ENCODE assay signal across 18 mouse cellular contexts in genomic region chr6:31693047-31693446, GRCm38 (mm10).
DNase-seq lines count a peak whose midpoint lies in the region; ATAC-seq and TF ChIP-seq lines count a peak whose summit lies in the region.
"Had no signal": no experiment of that assay in that cellular context is flagged by ENCODE, and none has a peak within 500 bp of the region (broad histone marks: within the 10 kb centered on the region; RNA-seq: fewer than 3 reads in every experiment).

No protein-coding gene starts in this region.

- no peaks in the 10 kb centered on the region for H3K36me3 ChIP-seq in heart, adult 2 months (ENCODE audit: control insufficient read depth, insufficient read depth, low read length)
- no peaks in the 10 kb centered on the region for H3K36me3 ChIP-seq in heart, embryonic 12.5 days
- H3K36me3 ChIP-seq in liver, postnatal 0 days (replicated peaks; ENCODE audit: insufficient read depth, low read length) = no peaks in the 10 kb centered on the region
- no peaks in the 10 kb centered on the region for H3K36me3 ChIP-seq in liver, embryonic 12.5 days
- H3K36me3 ChIP-seq in MEL (ENCODE audit: control insufficient read depth in 1 of 2, insufficient read depth in 2 of 2, low read length in 2 of 2) = no peaks in the 10 kb centered on the region
- H3K36me3 ChIP-seq: embryonic facial prominence, embryonic 13.5 days; heart, embryonic 15.5 days; hindbrain, embryonic 15.5 days; limb, embryonic 13.5 days; stomach, embryonic 15.5 days had no signal

- H3K27ac ChIP-seq in heart, adult 2 months = no peak overlapping the region
- H3K27ac ChIP-seq in heart, embryonic 12.5 days (ENCODE audit: poor library complexity, severe bottlenecking) = no peak overlapping the region
- no peak overlapping the region for H3K27ac ChIP-seq in liver, postnatal 0 days (ENCODE audit: low read depth)
- H3K27ac ChIP-seq in liver, embryonic 12.5 days = no peak overlapping the region
- no peak overlapping the region for H3K27ac ChIP-seq in MEL (ENCODE audit: control insufficient read depth, low read depth, low read length)
- H3K27ac ChIP-seq: embryonic facial prominence, embryonic 13.5 days; heart, embryonic 15.5 days; hindbrain, embryonic 15.5 days; limb, embryonic 13.5 days; stomach, embryonic 15.5 days had no signal

- peak; percentile 37 for TF ChIP-seq RAD21 in MEL (IDR thresholded peaks at IDR 0.05; ENCODE audit: low read depth, low read length)

- H3K4me2 ChIP-seq in heart, embryonic 12.5 days = no peak overlapping the region
- no peak overlapping the region for H3K4me2 ChIP-seq in liver, postnatal 0 days (ENCODE audit: low read depth, low read length)
- no peak overlapping the region for H3K4me2 ChIP-seq in liver, embryonic 12.5 days
- H3K4me2 ChIP-seq: embryonic facial prominence, embryonic 13.5 days; heart, embryonic 15.5 days; hindbrain, embryonic 15.5 days; limb, embryonic 13.5 days; lung, embryonic 14.5 days; stomach, embryonic 15.5 days had no signal

- H3K4me3 ChIP-seq in heart, adult 2 months = no peak overlapping the region
- no peak overlapping the region for H3K4me3 ChIP-seq in heart, embryonic 12.5 days
- no peak overlapping the region for H3K4me3 ChIP-seq in liver, postnatal 0 days (ENCODE audit: low read depth, low read length)
- H3K4me3 ChIP-seq in liver, embryonic 12.5 days = no peak overlapping the region
- H3K4me3 ChIP-seq in MEL (ENCODE audit: control insufficient read depth in 1 of 2, insufficient read depth in 1 of 2, low read depth in 2 of 2, low read length in 2 of 2) = no peak overlapping the region
- H3K4me3 ChIP-seq: embryonic facial prominence, embryonic 13.5 days; heart, embryonic 15.5 days; hindbrain, embryonic 15.5 days; limb, embryonic 13.5 days; megakaryocyte, embryonic 14.5 days; stomach, embryonic 15.5 days had no signal

- no peaks in the 10 kb centered on the region for H3K4me1 ChIP-seq in heart, adult 2 months (ENCODE audit: control insufficient read depth, insufficient read depth, low read length)
- H3K4me1 ChIP-seq in heart, embryonic 12.5 days (replicated peaks) = no peaks in the 10 kb centered on the region
- H3K4me1 ChIP-seq in liver, postnatal 0 days (ENCODE audit: insufficient read depth) = no peaks in the 10 kb centered on the region
- no peaks in the 10 kb centered on the region for H3K4me1 ChIP-seq in liver, embryonic 12.5 days
- H3K4me1 ChIP-seq in MEL (ENCODE audit: control insufficient read depth in 1 of 2, insufficient read depth in 2 of 2, low read length in 2 of 2) = no peaks in the 10 kb centered on the region
- H3K4me1 ChIP-seq: embryonic facial prominence, embryonic 13.5 days; heart, embryonic 15.5 days; hindbrain, embryonic 15.5 days; limb, embryonic 13.5 days; stomach, embryonic 15.5 days had no signal

- H3K9ac ChIP-seq in heart, adult 2 months (ENCODE audit: low read depth, low read length) = no peak overlapping the region
- H3K9ac ChIP-seq in heart, embryonic 12.5 days = no peak overlapping the region
- H3K9ac ChIP-seq in liver, postnatal 0 days (replicated peaks) = no peak overlapping the region
- no peak overlapping the region for H3K9ac ChIP-seq in liver, embryonic 12.5 days
- no peak overlapping the region for H3K9ac ChIP-seq in MEL (ENCODE audit: control insufficient read depth, low read depth, low read length, poor library complexity, severe bottlenecking)
- H3K9ac ChIP-seq: embryonic facial prominence, embryonic 13.5 days; heart, embryonic 15.5 days; hindbrain, embryonic 15.5 days; limb, embryonic 13.5 days; lung, embryonic 14.5 days; stomach, embryonic 15.5 days had no signal

- peak; percentile 55 for TF ChIP-seq CTCF in heart, adult 2 months (IDR thresholded peaks at IDR 0.05)
- peak; percentile 59 for TF ChIP-seq CTCF in liver, postnatal 0 days (IDR thresholded peaks at IDR 0.05; ENCODE audit: low read depth)
- TF ChIP-seq CTCF in MEL (IDR thresholded peaks at IDR 0.05 in 2 of 3, conservative IDR thresholded peaks at IDR 0.05 in 1 of 3; ENCODE audit: control insufficient read depth in 1 of 3, insufficient read depth in 1 of 3, low read depth in 2 of 3, low read length in 3 of 3, poor library complexity in 1 of 3, severe bottlenecking in 1 of 3) = peak; percentile 50 to 68 (median 66)

- TF ChIP-seq EP300 in heart, adult 2 months (IDR thresholded peaks at IDR 0.05; ENCODE audit: insufficient read depth, low read depth, low read length) = no peak
- TF ChIP-seq EP300 in liver, postnatal 0 days (IDR thresholded peaks at IDR 0.05; ENCODE audit: low read depth) = no peak
- TF ChIP-seq EP300 in MEL (IDR thresholded peaks at IDR 0.05; ENCODE audit: low read depth in 1 of 2, low read length in 2 of 2) = no peak

- 59% methylated on average over 1 of the region's 1 CpGs for WGBS in heart, adult 2 months
- WGBS in heart, embryonic 12.5 days = 56% methylated on average over 1 of the region's 1 CpGs
- 20% methylated on average over 1 of the region's 1 CpGs for WGBS in liver, postnatal 0 days (ENCODE audit: insufficient replicate concordance)
- 19% methylated on average over 1 of the region's 1 CpGs for WGBS in liver, embryonic 12.5 days (ENCODE audit: insufficient replicate concordance)

- no peak for ATAC-seq in heart, embryonic 12.5 days (ENCODE audit: insufficient number of reproducible peaks, low FRiP score)
- ATAC-seq in liver, postnatal 0 days = no peak
- ATAC-seq in liver, embryonic 12.5 days = no peak

- intact Hi-C loops in heart, adult 2 months (cut with DNase I) = no loop called here

- DNase-seq in heart, adult 2 months = no peak
- DNase-seq in liver, postnatal 0 days = no peak
- DNase-seq in MEL (ENCODE audit: low read depth, low spot score) = peak; percentile 36
- peak; percentile 22 for DNase-seq in induced T-regulatory cell, adult 2 months (ENCODE audit: low read depth)
- no peak for DNase-seq in ovary, adult 18-20 months (ENCODE audit: low spot score)
- no peak for DNase-seq in cerebellum, postnatal 36 days
- DNase-seq: adrenal gland, postnatal 25 days; kidney, adult 9 months; lung, embryonic 14.5 days; thymus, postnatal 25 days had no signal

- no peaks in the 10 kb centered on the region for H3K79me2 ChIP-seq in heart, adult 2 months (replicated peaks; ENCODE audit: control insufficient read depth, insufficient read depth, low read length)
- no peaks in the 10 kb centered on the region for H3K79me2 ChIP-seq in MEL (ENCODE audit: control insufficient read depth, insufficient read depth, low read length, poor library complexity)

- no peak for TF ChIP-seq POLR2A in heart, adult 2 months (IDR thresholded peaks at IDR 0.05; ENCODE audit: insufficient read depth, low read depth, low read length)
- no peak for TF ChIP-seq POLR2A in MEL (IDR thresholded peaks at IDR 0.05; ENCODE audit: control insufficient read depth in 1 of 2, insufficient read depth in 1 of 2, low read depth in 1 of 2, low read length in 2 of 2, poor library complexity in 1 of 2)

- H3K27me3 ChIP-seq in heart, adult 2 months (ENCODE audit: control insufficient read depth, insufficient read depth, low read length) = no peaks in the 10 kb centered on the region; the same call in 1 of the 2 replicates
- no peaks in the 10 kb centered on the region for H3K27me3 ChIP-seq in heart, embryonic 12.5 days (replicated peaks)
- no peaks in the 10 kb centered on the region for H3K27me3 ChIP-seq in liver, postnatal 0 days (ENCODE audit: insufficient read depth, low read length)
- no peaks in the 10 kb centered on the region for H3K27me3 ChIP-seq in liver, embryonic 12.5 days (replicated peaks)
- peaks cover 0 to 3% of the 10 kb centered on the region in 2 experiments; a peak in 2 of 4 replicates for H3K27me3 ChIP-seq in MEL (ENCODE audit: control insufficient read depth in 1 of 2, insufficient read depth in 2 of 2, low read length in 2 of 2)
- H3K27me3 ChIP-seq: embryonic facial prominence, embryonic 13.5 days; heart, embryonic 15.5 days; hindbrain, embryonic 15.5 days; limb, embryonic 13.5 days; stomach, embryonic 15.5 days had no signal

- no peaks in the 10 kb centered on the region for H3K9me3 ChIP-seq in heart, embryonic 12.5 days (replicated peaks)
- no peaks in the 10 kb centered on the region for H3K9me3 ChIP-seq in liver, postnatal 0 days (ENCODE audit: low read length)
- H3K9me3 ChIP-seq in liver, embryonic 12.5 days (replicated peaks) = no peaks in the 10 kb centered on the region
- H3K9me3 ChIP-seq in MEL (replicated peaks; ENCODE audit: insufficient read depth, low read length) = no peaks in the 10 kb centered on the region
- H3K9me3 ChIP-seq: embryonic facial prominence, embryonic 13.5 days; heart, embryonic 15.5 days; hindbrain, embryonic 15.5 days; limb, embryonic 13.5 days; megakaryocyte, embryonic 14.5 days; stomach, embryonic 15.5 days had no signal

TF ChIP-seq in MEL, 35 proteins besides CTCF, POLR2A, EP300 and RAD21:
- TF ChIP-seq E2F4 (IDR thresholded peaks at IDR 0.05; ENCODE audit: borderline replicate concordance, low read depth, low read length) (no peak), TAL1 (IDR thresholded peaks at IDR 0.05; ENCODE audit: low read length) (no peak), SMC3 (IDR thresholded peaks at IDR 0.05; ENCODE audit: low read depth, low read length) (peak; percentile 76), POLR2AphosphoS5 (IDR thresholded peaks at IDR 0.05; ENCODE audit: borderline replicate concordance, low read depth, low read length) (no peak), GATA1 (IDR thresholded peaks at IDR 0.05; ENCODE audit: low read depth, low read length) (no peak)

Comparison
In these comparisons a context has a peak if more than half of its experiments do, and no peak if none do; other contexts are left out.
1. DNase-seq: peak in MEL (single experiment) and induced T-regulatory cell, adult 2 months (single experiment); none in heart, adult 2 months (0 of 2), liver, postnatal 0 days (single experiment), ovary, adult 18-20 months (single experiment) and cerebellum, postnatal 36 days (0 of 2).
2. Peak in every context shown above with its lines, with median percentiles within 50 percentile points of each other: CTCF ChIP-seq.